Mouse (Mus musculus): Measurements from ENCODE around the gene Ttc36. TPM values are rescaled to one million over a fixed set of nuclear protein-coding genes. Genes with fewer than 3 reads are reported as not detected.

Gene Ttc36
- polyA plus RNA-seq, 2 experiments: 40.4 to 72.0 TPM

DNA sequence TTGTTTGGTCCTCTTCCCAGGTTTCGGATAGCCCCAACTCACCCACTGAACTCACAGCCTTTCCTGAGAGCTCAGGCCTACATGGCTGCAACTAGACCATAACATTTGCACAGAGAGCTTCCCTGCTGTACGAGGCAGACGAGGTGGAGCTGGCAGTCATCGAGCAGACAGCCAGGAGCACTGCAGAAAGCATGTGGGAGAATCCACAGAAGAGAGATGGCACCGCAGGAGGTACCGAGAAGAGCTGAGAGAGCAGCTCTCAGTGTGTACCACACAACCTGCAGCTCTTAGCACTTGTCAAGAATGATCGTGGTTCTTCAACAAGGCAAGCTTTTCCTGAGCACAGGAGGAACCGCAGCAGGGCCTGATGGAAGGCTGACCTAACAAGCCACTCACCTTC, 11.3 kb upstream of the Ttc36 start:
- Histone ChIP-seq H3K4me2 (ENCODE audit: low read depth) (no peak overlapping the region), H3K9me3 (ENCODE audit: control insufficient read depth, low read length) (no peaks in the 10 kb centered on the region), H3K27me3 (ENCODE audit: control insufficient read depth, insufficient read depth, low read length) (no peaks in the 10 kb centered on the region), H3K36me3 (replicated peaks; ENCODE audit: control insufficient read depth, insufficient read depth, low read depth) (peaks cover 71% of the 10 kb centered on the region), H3K4me3 (ENCODE audit: insufficient read depth in 1 of 2, low read depth in 2 of 2, low read length in 2 of 2) (no peak overlapping the region), H3K4me1 (replicated peaks; ENCODE audit: control insufficient read depth in 2 of 2, insufficient read depth in 2 of 2, low read length in 1 of 2) (no peaks in the 10 kb centered on the region), H3K27ac (no peak overlapping the region), H3K9ac (replicated peaks) (no peak overlapping the region)
- DNase-seq (ENCODE audit: low read depth in 3 of 3, low spot score in 3 of 3): no peak
- TF ChIP-seq CTCF (IDR thresholded peaks at IDR 0.05; ENCODE audit: low read depth) (no peak), EP300 (IDR thresholded peaks at IDR 0.05; ENCODE audit: low read depth) (no peak)
- 86% methylated on average over 8 of the region's 8 CpGs for WGBS (ENCODE audit: insufficient replicate concordance)
- no peak for ATAC-seq (ENCODE audit: insufficient read depth)

DNA sequence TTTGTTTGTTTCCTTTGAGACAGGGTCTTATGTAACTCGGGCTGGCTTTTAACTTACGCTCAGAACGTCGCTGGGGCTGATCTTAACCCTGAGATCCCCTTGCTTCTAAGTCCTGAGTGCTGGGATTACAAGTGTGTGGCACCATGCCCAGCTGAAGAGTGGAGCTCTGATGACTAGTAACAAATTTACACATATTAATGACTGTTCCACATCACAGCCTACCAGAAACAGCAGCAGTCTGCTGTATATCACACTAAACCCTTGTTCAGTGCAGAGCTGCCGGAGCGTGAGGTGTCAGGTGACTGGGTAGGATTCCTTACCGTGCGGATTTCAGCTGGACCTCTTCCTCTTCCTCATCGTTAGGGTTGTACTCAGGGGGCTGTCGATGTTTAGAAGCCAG, 7.4 kb upstream of the Ttc36 start:
- no peak for ATAC-seq (ENCODE audit: insufficient read depth)
- Histone ChIP-seq H3K9me3 (ENCODE audit: control insufficient read depth, low read length) (no peaks in the 10 kb centered on the region), H3K4me1 (replicated peaks; ENCODE audit: control insufficient read depth in 2 of 2, insufficient read depth in 2 of 2, low read length in 1 of 2) (no peaks in the 10 kb centered on the region), H3K4me2 (ENCODE audit: low read depth) (no peak overlapping the region), H3K27ac (no peak overlapping the region), H3K36me3 (replicated peaks; ENCODE audit: control insufficient read depth, insufficient read depth, low read depth) (peaks cover 67% of the 10 kb centered on the region), H3K4me3 (ENCODE audit: insufficient read depth in 1 of 2, low read depth in 2 of 2, low read length in 2 of 2) (no peak overlapping the region), H3K27me3 (ENCODE audit: control insufficient read depth, insufficient read depth, low read length) (no peaks in the 10 kb centered on the region), H3K9ac (replicated peaks) (no peak overlapping the region)
- 82% methylated on average over 10 of the region's 10 CpGs for WGBS (ENCODE audit: insufficient replicate concordance)
- no peak for DNase-seq (ENCODE audit: low read depth in 3 of 3, low spot score in 3 of 3)
- TF ChIP-seq EP300 (IDR thresholded peaks at IDR 0.05; ENCODE audit: low read depth) (no peak), CTCF (IDR thresholded peaks at IDR 0.05; ENCODE audit: low read depth) (no peak)

DNA sequence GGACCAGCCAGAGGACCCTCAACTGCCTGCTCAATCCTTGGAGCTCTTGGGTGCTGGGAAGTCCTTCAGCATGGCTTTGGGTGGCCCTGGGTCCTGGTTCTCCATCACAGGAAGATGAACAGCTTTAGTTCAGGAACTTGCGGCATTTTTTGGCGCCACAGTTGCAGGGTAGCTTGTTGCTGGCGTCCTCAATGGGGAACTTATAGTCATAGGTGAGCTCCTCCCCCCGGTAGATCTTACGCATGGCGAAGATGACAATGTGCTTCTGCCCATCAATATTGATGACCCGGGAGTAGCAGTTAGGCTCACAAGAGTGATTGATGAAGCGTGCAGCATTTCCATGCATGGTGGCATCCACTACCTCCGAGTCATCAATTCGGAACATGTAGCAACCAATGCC, 4.9 kb upstream of the Ttc36 start:
- Histone ChIP-seq H3K4me2 (ENCODE audit: low read depth) (no peak overlapping the region), H3K9me3 (ENCODE audit: control insufficient read depth, low read length) (no peaks in the 10 kb centered on the region), H3K9ac (replicated peaks) (no peak overlapping the region), H3K27ac (no peak overlapping the region), H3K4me3 (ENCODE audit: insufficient read depth in 1 of 2, low read depth in 2 of 2, low read length in 2 of 2) (no peak overlapping the region), H3K27me3 (ENCODE audit: control insufficient read depth, insufficient read depth, low read length) (no peaks in the 10 kb centered on the region), H3K36me3 (replicated peaks; ENCODE audit: control insufficient read depth, insufficient read depth, low read depth) (peaks cover 42% of the 10 kb centered on the region), H3K4me1 (replicated peaks; ENCODE audit: control insufficient read depth in 2 of 2, insufficient read depth in 2 of 2, low read length in 1 of 2) (no peaks in the 10 kb centered on the region)
- 80% methylated on average over 10 of the region's 10 CpGs for WGBS (ENCODE audit: insufficient replicate concordance)
- DNase-seq (ENCODE audit: low read depth in 3 of 3, low spot score in 3 of 3) (no peak), ATAC-seq (ENCODE audit: insufficient read depth) (no peak)
- no peak for TF ChIP-seq EP300 (IDR thresholded peaks at IDR 0.05; ENCODE audit: low read depth)
- TF ChIP-seq CTCF (IDR thresholded peaks at IDR 0.05; ENCODE audit: low read depth): no peak

DNA sequence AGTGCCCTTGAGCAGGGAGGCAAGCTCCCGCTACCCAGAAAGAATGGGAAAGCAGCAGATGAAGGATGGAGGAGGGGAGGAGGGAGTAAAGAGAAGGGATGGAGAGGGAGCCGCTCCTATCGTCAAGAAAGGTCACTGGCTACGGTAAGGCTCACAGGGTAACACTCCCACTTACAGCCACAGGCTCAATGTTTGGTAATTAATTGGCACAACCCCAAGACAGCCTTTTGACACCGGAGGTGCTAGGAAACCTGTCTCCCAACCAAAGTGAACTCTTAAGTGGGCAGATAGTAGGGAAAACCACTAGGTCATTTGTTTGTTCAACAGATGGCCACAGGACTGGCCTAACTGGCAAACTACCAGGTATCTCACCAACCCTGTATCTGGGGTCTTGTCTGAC, 4.3 kb upstream of the Ttc36 start:
- no peaks in the 10 kb centered on the region for H3K9me3 ChIP-seq (ENCODE audit: control insufficient read depth, low read length)
- H3K4me2 ChIP-seq (ENCODE audit: low read depth): no peak overlapping the region
- ATAC-seq (ENCODE audit: insufficient read depth) (no peak), DNase-seq (ENCODE audit: low read depth in 3 of 3, low spot score in 3 of 3) (no peak)
- TF ChIP-seq EP300 (IDR thresholded peaks at IDR 0.05; ENCODE audit: low read depth) (no peak), CTCF (IDR thresholded peaks at IDR 0.05; ENCODE audit: low read depth) (no peak)
- no peak overlapping the region for H3K9ac ChIP-seq (replicated peaks)
- H3K4me1 ChIP-seq (replicated peaks; ENCODE audit: control insufficient read depth in 2 of 2, insufficient read depth in 2 of 2, low read length in 1 of 2): no peaks in the 10 kb centered on the region; a peak in 1 of 4 replicates
- no peaks in the 10 kb centered on the region for H3K27me3 ChIP-seq (ENCODE audit: control insufficient read depth, insufficient read depth, low read length)
- peaks cover 39% of the 10 kb centered on the region for H3K36me3 ChIP-seq (replicated peaks; ENCODE audit: control insufficient read depth, insufficient read depth, low read depth)
- H3K27ac ChIP-seq: no peak overlapping the region
- 71% methylated on average over 5 of the region's 5 CpGs for WGBS (ENCODE audit: insufficient replicate concordance)
- no peak overlapping the region for H3K4me3 ChIP-seq (ENCODE audit: insufficient read depth in 1 of 2, low read depth in 2 of 2, low read length in 2 of 2)

DNA sequence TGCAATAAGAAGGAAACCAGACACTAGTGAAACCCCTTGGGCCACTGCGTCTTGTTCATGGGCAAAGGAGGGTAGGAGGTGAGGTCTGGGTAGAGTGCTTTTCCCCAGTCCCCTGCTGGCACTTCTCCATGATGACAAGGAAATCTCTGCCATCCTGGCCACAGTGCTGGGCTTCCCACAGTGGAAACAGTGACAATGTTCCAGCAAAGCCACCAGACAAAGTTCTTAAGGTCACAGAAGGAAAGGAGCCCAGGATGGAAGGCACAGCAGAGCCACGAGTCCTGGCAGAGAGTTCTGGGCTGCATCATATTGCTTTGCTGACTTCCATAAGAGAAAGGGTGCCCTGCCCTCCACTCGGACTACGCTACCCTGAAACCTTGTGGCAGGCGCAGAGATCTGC, 2.7 kb upstream of the Ttc36 start:
- DNase-seq (ENCODE audit: low read depth in 3 of 3, low spot score in 3 of 3) (no peak), ATAC-seq (ENCODE audit: insufficient read depth) (no peak)
- Histone ChIP-seq H3K4me2 (ENCODE audit: low read depth) (no peak overlapping the region), H3K27me3 (ENCODE audit: control insufficient read depth, insufficient read depth, low read length) (peaks cover 4% of the 10 kb centered on the region; the same call in 1 of the 2 replicates), H3K27ac (no peak overlapping the region), H3K4me1 (replicated peaks; ENCODE audit: control insufficient read depth in 2 of 2, insufficient read depth in 2 of 2, low read length in 1 of 2) (no peaks in the 10 kb centered on the region; a peak in 1 of 4 replicates), H3K9me3 (ENCODE audit: control insufficient read depth, low read length) (no peaks in the 10 kb centered on the region), H3K4me3 (ENCODE audit: insufficient read depth in 1 of 2, low read depth in 2 of 2, low read length in 2 of 2) (no peak overlapping the region), H3K36me3 (replicated peaks; ENCODE audit: control insufficient read depth, insufficient read depth, low read depth) (peaks cover 31% of the 10 kb centered on the region), H3K9ac (replicated peaks) (no peak overlapping the region)
- TF ChIP-seq CTCF (IDR thresholded peaks at IDR 0.05; ENCODE audit: low read depth): no peak
- no peak for TF ChIP-seq EP300 (IDR thresholded peaks at IDR 0.05; ENCODE audit: low read depth)
- 81% methylated on average over 5 of the region's 5 CpGs for WGBS (ENCODE audit: insufficient replicate concordance)
